Mouse (Mus musculus) naive thymus-derived CD4-positive, alpha-beta T cell, adult 2 months (primary cell): ENCODE results near the gene Vmn1r45.
"Not testable (repeated sequence)": the region's sequence is repeated elsewhere in the genome, so short reads cannot be mapped to it uniquely, and the experiment has no call there.

Experiments
- DNase-seq: peaks from one replicate; pipeline ENCODE4 v3.0.0-alpha.2; 2011; ENCODE audit warnings: low read depth

Gene Vmn1r45

GRCm38 (mm10) chr6:89940498-89940897 is at the start of gene Vmn1r45:
Gene Vmn1r45 (minus strand): TSS chr6:89940598.
- not testable (repeated sequence) for DNase-seq

GRCm38 (mm10) chr6:89985989-89986388 is 45.6 kb upstream of the Vmn1r45 start:
- no peak for DNase-seq

GRCm38 (mm10) chr6:89969013-89969412 is 28.6 kb upstream of the Vmn1r45 start, which contains the start of gene Vmn1r46:
Gene Vmn1r46 (plus strand): TSS chr6:89969313.
- DNase-seq = no peak

GRCm38 (mm10) chr6:89966341-89966740 is 25.9 kb upstream of the Vmn1r45 start:
- no peak for DNase-seq

GRCm38 (mm10) chr6:89953556-89953955 is 13.2 kb upstream of the Vmn1r45 start:
- DNase-seq = no peak

- no peak for DNase-seq
Observed at GRCm38 (mm10) chr6:89940926-89941325, 528 bp upstream of the Vmn1r45 start.

GRCm38 (mm10) chr6:89883812-89884211 is 56.6 kb downstream of the Vmn1r45 start:
- DNase-seq = no peak

- DNase-seq = no peak
Observed at GRCm38 (mm10) chr6:89883360-89883759, 57.0 kb downstream of the Vmn1r45 start, which contains the start of gene Vmn1r44. Gene Vmn1r44 (plus strand): TSS chr6:89883660.
